Mouse (Mus musculus) cerebellum, postnatal 10 days (tissue): ENCODE results near the gene Rd3l.

Experiments
- DNase-seq, 2 experiments: peaks; one replicate each; pipeline ENCODE4 v3.0.0; 2021; ENCODE audit warnings: mixed read lengths in 2 of 2

Gene Rd3l

GRCm38 (mm10) chr12:111980887-111981367 lies at the start of gene Rd3l:
Gene Rd3l (minus strand): TSS chr12:111981317.
- no peak for DNase-seq

GRCm38 (mm10) chr12:112027408-112027807 lies 46.3 kb upstream of the Rd3l start:
- no peak for DNase-seq

- no peak for DNase-seq
These were observed 45.0 kb upstream of the Rd3l start for GRCm38 (mm10) chr12:112025907-112026645.

- no peak for DNase-seq
These were observed 44.3 kb upstream of the Rd3l start for GRCm38 (mm10) chr12:112025457-112025856.

GRCm38 (mm10) chr12:112024581-112025310 lies 43.6 kb upstream of the Rd3l start:
- DNase-seq: no peak

- no peak for DNase-seq
These were observed 42.2 kb upstream of the Rd3l start for GRCm38 (mm10) chr12:112023306-112023705.

- peak in 1 of 2 experiments; percentile 16 for DNase-seq
These were observed 35.2 kb upstream of the Rd3l start for GRCm38 (mm10) chr12:112016346-112016745.

- no peak for DNase-seq
These were observed 32.2 kb upstream of the Rd3l start for GRCm38 (mm10) chr12:112013271-112013801.

- DNase-seq: no peak
These were observed 31.6 kb upstream of the Rd3l start for GRCm38 (mm10) chr12:112012511-112013270.

- peak; percentile 85 to 88 for DNase-seq
These were observed 20.1 kb upstream of the Rd3l start for GRCm38 (mm10) chr12:112001223-112001622.

- no peak for DNase-seq
These were observed 18.6 kb upstream of the Rd3l start for GRCm38 (mm10) chr12:111999735-112000134.

GRCm38 (mm10) chr12:111995161-111995560 lies 14.0 kb upstream of the Rd3l start:
- no peak for DNase-seq

GRCm38 (mm10) chr12:111992626-111993025 lies 11.5 kb upstream of the Rd3l start:
- DNase-seq: no peak

- no peak for DNase-seq
These were observed 5.6 kb upstream of the Rd3l start for GRCm38 (mm10) chr12:111986756-111987155.

- no peak for DNase-seq
These were observed 2.0 kb upstream of the Rd3l start for GRCm38 (mm10) chr12:111983165-111983564.

- DNase-seq: no peak
These were observed 714 bp upstream of the Rd3l start for GRCm38 (mm10) chr12:111981831-111982230.

- DNase-seq: no peak
These were observed 2.8 kb downstream of the Rd3l start for GRCm38 (mm10) chr12:111978274-111978673.

- DNase-seq: peak; percentile 49 to 73
These were observed 4.0 kb downstream of the Rd3l start for GRCm38 (mm10) chr12:111977138-111977537.

GRCm38 (mm10) chr12:111974578-111974977 lies 6.5 kb downstream of the Rd3l start:
- no peak for DNase-seq

- no peak for DNase-seq
These were observed 8.6 kb downstream of the Rd3l start for GRCm38 (mm10) chr12:111972504-111972903.

- DNase-seq: no peak
These were observed 9.9 kb downstream of the Rd3l start, which contains the start of gene Tdrd9 for GRCm38 (mm10) chr12:111971231-111971686. Gene Tdrd9 (plus strand): TSS chr12:111971559.

- DNase-seq: no peak
These were observed 11.0 kb downstream of the Rd3l start for GRCm38 (mm10) chr12:111970085-111970484.

- peak; percentile 99 to 100 for DNase-seq
These were observed 14.4 kb downstream of the Rd3l start, which contains the start of gene Atp5mpl for GRCm38 (mm10) chr12:111966683-111967173. Gene Atp5mpl (minus strand): TSS chr12:111966977.
